Mouse (Mus musculus): ENCODE data around the gene Dnajc16. TPM values are rescaled to one million over a fixed set of nuclear protein-coding genes. Genes with fewer than 3 reads are reported as not detected.

Dnajc16 gene
- polyA plus RNA-seq (2012; rRNA removed): 2.4 and 2.9 TPM in 2 replicates

DNA sequence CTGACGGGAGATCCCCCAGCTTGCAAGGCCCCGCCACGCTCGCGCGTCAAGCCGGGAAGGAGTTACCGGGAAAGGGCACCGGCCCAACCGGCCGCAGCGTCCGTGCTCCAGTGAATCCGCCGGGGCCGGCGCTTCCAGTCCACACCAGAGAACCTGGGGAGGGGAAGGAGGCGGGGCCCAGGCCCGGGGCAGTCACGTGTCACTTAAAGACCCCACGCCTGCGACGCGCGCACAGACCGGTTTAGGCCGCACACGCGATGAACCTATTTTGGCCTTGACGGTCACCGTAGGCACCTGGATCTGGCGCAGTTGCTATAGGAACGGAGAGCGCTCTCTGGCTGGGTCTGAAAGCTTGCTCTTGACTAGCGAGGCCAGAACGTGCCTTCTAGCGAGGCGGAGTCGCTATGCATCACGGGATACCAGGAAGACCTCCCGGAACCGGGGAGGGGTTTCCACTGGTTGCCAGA lies at the start of gene Dnajc16:
TSS of gene Dnajc16 (minus strand) at position 408 of the 467 bp plus-strand sequence.

DNA sequence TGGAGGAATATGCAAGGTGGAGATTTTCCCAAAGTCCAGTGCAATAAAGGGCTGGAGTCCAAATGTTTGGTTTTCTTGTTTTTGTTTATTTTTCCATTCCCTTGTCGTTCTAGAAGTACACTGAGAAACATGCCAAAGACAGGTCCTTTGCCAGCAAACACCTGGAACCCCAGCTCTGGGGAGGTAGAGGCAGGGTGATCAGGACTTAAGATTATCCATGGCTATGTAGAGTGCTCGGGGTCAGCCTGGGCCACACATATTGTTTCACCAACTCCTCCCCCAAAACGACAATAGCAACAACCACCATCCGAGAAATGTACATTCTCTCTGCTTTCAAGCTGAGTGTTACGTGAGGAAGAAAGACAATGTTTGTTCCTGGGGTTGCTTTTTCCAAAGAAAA lies 35.3 kb upstream of the Dnajc16 start, which contains the start of gene Cela2a:
TSS of gene Cela2a (minus strand) at position 101 of the 400 bp plus-strand sequence.

DNA sequence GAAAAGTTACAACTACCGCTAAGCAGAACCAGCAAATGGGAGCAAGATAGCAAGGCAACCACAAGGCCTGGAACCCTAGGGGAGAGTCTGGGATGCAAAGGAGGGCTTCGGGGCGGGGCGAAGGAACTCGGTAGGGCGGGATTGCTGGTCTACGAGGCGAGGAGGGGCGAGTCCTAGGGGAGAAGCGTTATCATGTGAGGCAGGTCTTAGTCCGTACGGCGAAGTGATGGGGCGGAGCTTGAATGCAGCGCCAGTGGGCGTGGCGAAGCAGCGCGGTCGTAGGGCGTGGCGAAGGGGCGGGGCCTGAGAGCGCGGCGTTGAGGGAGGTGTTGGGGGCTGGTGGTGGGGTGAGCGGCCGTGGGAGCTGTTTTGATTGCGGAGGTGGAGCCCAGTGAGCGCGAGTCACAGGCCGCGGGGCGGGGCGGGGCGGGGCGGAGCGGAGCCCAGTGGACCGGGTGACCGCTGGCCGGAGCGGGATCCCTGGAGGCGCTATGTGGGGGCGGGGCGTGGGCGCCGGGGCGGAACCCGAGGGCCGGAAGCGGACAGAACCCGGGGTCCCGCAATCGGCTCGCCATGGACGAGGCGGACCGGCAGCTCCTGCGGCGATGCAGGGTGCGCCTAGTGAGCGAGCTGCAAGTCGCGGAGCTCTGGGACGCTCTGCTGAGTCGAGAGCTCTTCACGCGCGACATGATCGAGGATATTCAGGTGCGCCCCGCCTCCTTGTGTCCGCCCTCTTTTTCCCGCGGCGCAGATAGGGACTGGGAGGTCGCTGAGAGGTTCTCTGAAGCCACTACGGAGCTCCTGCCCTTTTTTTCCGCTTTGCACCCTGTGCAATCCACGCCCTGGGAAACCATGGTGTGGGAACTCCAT lies 2.8 kb upstream of the Dnajc16 start, which contains the start of gene Casp9:
TSS of gene Casp9 (plus strand) at position 331 of the 870 bp plus-strand sequence.

DNA sequence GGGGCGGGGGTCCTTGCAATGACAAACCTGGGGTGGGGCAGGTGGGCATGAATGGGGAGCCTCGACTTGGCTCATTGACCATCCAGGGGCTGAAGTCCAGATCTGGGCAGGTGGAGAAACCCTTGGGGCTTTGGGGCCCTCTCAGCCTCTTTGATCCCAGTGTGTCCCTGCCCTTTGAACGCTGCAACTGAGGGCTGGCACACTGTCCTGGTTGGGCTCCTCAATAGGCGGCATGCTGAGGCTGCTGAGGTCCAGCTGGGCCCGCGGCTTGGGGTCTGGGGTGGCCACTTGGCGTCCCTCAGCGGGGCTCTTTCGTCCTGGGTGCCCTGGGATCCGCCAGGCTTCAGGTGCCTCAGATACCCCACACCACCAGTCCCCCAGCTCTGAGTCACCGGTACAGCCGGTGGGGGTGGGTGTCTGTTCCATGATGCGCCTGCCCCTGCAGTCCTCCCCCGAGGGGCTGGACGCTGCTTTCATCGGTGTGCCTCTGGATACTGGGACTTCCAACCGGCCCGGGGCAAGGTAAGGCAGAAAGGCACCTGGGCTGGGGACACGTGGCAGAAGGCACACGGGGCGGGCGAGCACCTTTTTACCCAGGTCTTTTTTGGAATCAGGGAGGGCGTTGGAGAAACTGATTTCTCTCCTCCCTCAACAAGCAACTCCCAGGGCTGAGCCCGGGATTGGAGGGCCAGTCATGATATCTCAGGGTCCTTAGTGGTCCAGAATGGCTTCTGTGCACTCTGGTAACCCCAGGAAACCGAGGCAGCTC lies 44.0 kb downstream of the Dnajc16 start, which contains the start of gene Agmat:
TSS of gene Agmat (plus strand) at position 95 of the 769 bp plus-strand sequence.

DNA sequence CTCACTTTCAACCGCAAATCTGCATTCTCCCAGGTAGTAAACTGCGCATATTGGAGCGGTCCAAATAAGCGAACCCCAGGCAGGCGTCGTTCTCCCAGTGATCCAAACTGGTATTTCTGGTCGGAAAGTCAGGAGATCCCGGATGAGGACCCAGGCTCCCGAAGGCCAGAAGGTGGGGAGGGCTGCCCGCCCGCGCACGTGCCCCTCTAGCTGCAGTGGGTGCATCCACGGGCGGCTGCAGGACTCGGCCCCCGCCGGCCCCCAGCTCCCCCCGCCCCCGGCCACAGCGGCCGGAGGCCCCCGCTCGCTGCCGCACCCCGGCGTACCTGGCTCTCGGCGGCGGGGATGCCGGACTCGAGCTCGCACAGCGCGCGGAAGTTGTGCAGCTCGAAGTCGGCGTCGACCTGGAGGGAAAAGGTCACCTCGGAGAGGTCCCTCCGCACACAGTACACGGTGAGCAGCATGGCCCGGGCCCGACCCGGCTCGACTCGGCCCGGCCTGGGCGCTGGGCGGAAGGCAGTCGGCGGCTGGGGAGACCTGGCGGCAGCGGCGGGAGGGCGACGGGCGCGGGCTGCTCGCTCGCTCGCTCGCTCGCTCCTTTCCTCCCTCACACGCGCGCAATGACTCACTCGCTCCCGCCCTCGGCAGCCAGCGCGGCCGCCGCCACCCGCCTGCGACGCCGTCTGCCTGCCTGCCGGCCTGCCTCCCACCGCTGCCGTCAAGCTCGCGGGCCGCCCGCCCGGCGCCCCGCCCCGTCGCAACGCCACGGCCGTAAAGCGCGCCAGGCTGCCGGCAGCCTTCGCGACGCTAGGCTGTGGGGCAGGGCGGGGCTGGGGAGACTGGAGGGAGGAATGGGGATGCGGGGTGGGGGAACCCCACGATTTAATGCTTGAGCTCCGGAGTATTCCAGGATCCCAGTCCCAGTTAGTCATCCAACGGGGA lies 67.7 kb downstream of the Dnajc16 start, which contains the start of gene Ddi2:
TSS of gene Ddi2 (minus strand) at position 689 of the 942 bp plus-strand sequence.

Other genes with a start within 250 kb of the Dnajc16 start
- 1.1 and 1.2 TPM in 2 replicates for gene Fblim1, start 184.8 kb downstream of the Dnajc16 start, polyA plus RNA-seq (2012; rRNA removed)
- gene Tmem82, start 172.3 kb downstream of the Dnajc16 start, polyA plus RNA-seq (2012; rRNA removed): 2.1 and 2.4 TPM in 2 replicates
- gene Slc25a34, start 167.1 kb downstream of the Dnajc16 start, polyA plus RNA-seq (2012; rRNA removed): 0.02 and 0.07 TPM in 2 replicates
- 3.4 and 3.9 TPM in 2 replicates for gene Plekhm2, start 126.0 kb downstream of the Dnajc16 start, polyA plus RNA-seq (2012; rRNA removed)
- 2.3 and 3.8 TPM in 2 replicates for gene Rsc1a1, start 105.3 kb downstream of the Dnajc16 start, polyA plus RNA-seq (2012; rRNA removed)
- 8.7 and 11.1 TPM in 2 replicates for gene Ddi2, start 67.5 kb downstream of the Dnajc16 start, polyA plus RNA-seq (2012; rRNA removed)
- gene Agmat, start 44.3 kb downstream of the Dnajc16 start, polyA plus RNA-seq (2012; rRNA removed): 10.0 and 12.1 TPM in 2 replicates
- gene Casp9, start 2.7 kb upstream of the Dnajc16 start, polyA plus RNA-seq (2012; rRNA removed): 6.8 and 8.4 TPM in 2 replicates
- not detected in 2 replicates for gene Cela2a, start 35.2 kb upstream of the Dnajc16 start, polyA plus RNA-seq (2012; rRNA removed)
- not detected in 2 replicates for gene Ctrc, start 55.4 kb upstream of the Dnajc16 start, polyA plus RNA-seq (2012; rRNA removed)
- 23.0 and 26.5 TPM in 2 replicates for gene Efhd2, start 84.0 kb upstream of the Dnajc16 start, polyA plus RNA-seq (2012; rRNA removed)
- gene Fhad1, start 224.2 kb upstream of the Dnajc16 start, polyA plus RNA-seq (2012; rRNA removed): 0.14 and 0.41 TPM in 2 replicates